Mouse (Mus musculus): ENCODE measurements around the gene Taf6l. TPM values are rescaled to one million over a fixed set of nuclear protein-coding genes. Genes with fewer than 3 reads are reported as not detected.

Taf6l gene
- polyA plus RNA-seq, 1 experiment from 2014 or later: 18.9 TPM

DNA sequence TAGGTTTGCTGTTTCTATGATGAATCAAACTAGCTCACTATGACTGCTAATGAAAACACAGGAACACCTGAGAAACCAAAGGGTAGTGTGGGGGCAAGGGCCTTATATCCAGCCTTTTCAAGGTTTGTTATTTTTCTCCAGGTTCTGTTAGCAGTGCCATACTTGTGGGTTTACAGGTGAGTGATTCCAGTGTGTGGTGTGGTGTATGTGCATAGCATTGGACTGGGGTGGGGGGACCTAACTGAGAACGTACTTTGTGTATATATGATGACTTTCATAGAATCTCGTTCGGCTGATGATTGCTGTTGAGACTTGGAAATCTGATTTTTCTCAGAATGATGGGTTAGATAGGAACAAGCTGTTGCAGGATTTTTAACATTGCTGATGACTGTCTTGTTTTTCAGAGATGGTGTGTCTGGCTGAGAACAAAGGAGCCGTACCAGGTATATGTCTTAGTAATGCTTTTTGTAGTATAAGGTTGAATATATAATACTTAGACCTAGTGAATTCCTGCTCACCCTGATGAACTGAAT, 61.1 kb downstream of the Taf6l start:
- H3K9me3 ChIP-seq (ENCODE audit: control insufficient read depth, low read length): no peaks in the 10 kb centered on the region
- H3K27ac ChIP-seq (ENCODE audit: low read depth): peak overlapping the region; percentile 33; the same call in 1 of the 2 replicates
- H3K4me1 ChIP-seq (replicated peaks; ENCODE audit: control insufficient read depth, insufficient read depth, low read length): peaks cover 29% of the 10 kb centered on the region
- H3K9ac ChIP-seq (ENCODE audit: low read length): peak overlapping the region; percentile 99
- peak overlapping the region; percentile 76 for H3K4me2 ChIP-seq (ENCODE audit: low read length)
- no peak for ATAC-seq (replicated peaks; ENCODE audit: low FRiP score, low TSS enrichment, low read depth)
- H3K27me3 ChIP-seq (replicated peaks; ENCODE audit: control insufficient read depth, insufficient read depth, low read length): no peaks in the 10 kb centered on the region
- peaks cover 29% of the 10 kb centered on the region for H3K36me3 ChIP-seq (ENCODE audit: control insufficient read depth, insufficient read depth, low read length)
- WGBS: 43% methylated on average over 4 of the region's 4 CpGs
- DNase-seq (ENCODE audit: low spot score): no peak
- peak overlapping the region; percentile 88 for H3K4me3 ChIP-seq (ENCODE audit: low read depth, low read length)

Small RNA genes within 50 kb of the gene (microRNA-seq; reads per million reads assigned to microRNA genes)
- not detected for gene Mir6992

Other genes starting within 250 kb of the Taf6l start
- gene Slc22a8, start 195.2 kb downstream of the Taf6l start, polyA plus RNA-seq (2014; fragmentation: Nextera tagmentation; extraction: Ambion mirVana): 0.05 TPM in 2 replicates
- not detected in 2 replicates for gene Slc22a6, start 168.4 kb downstream of the Taf6l start, polyA plus RNA-seq (2014; fragmentation: Nextera tagmentation; extraction: Ambion mirVana)
- gene Chrm1, start 122.6 kb downstream of the Taf6l start, polyA plus RNA-seq (2014; fragmentation: Nextera tagmentation; extraction: Ambion mirVana): 0.26 and 0.44 TPM in 2 replicates
- gene Slc3a2, start 63.0 kb downstream of the Taf6l start, polyA plus RNA-seq (2014; fragmentation: Nextera tagmentation; extraction: Ambion mirVana): 121 and 126 TPM in 2 replicates
- gene Wdr74, start 50.6 kb downstream of the Taf6l start, polyA plus RNA-seq (2014; fragmentation: Nextera tagmentation; extraction: Ambion mirVana): 96.3 and 97.8 TPM in 2 replicates
- gene 1700092M07Rik, start 45.7 kb downstream of the Taf6l start, polyA plus RNA-seq (2014; fragmentation: Nextera tagmentation; extraction: Ambion mirVana): 0.90 and 1.3 TPM in 2 replicates
- gene Stx5a, start 45.0 kb downstream of the Taf6l start, polyA plus RNA-seq (2014; fragmentation: Nextera tagmentation; extraction: Ambion mirVana): 114 and 132 TPM in 2 replicates
- gene Nxf1, start 29.3 kb downstream of the Taf6l start, polyA plus RNA-seq (2014; fragmentation: Nextera tagmentation; extraction: Ambion mirVana): 168 and 172 TPM in 2 replicates
- 170 and 196 TPM in 2 replicates for gene Tmem223, start 15.4 kb downstream of the Taf6l start, polyA plus RNA-seq (2014; fragmentation: Nextera tagmentation; extraction: Ambion mirVana)
- 92.6 and 96.6 TPM in 2 replicates for gene Tmem179b, start 11.9 kb downstream of the Taf6l start, polyA plus RNA-seq (2014; fragmentation: Nextera tagmentation; extraction: Ambion mirVana)
- gene Polr2g, start 12.2 kb upstream of the Taf6l start, polyA plus RNA-seq (2014; fragmentation: Nextera tagmentation; extraction: Ambion mirVana): 148 and 151 TPM in 2 replicates
- 4.2 and 4.3 TPM in 2 replicates for gene Zbtb3, start 16.1 kb upstream of the Taf6l start, polyA plus RNA-seq (2014; fragmentation: Nextera tagmentation; extraction: Ambion mirVana)
- 38.5 and 48.4 TPM in 2 replicates for gene Ttc9c, start 32.9 kb upstream of the Taf6l start, polyA plus RNA-seq (2014; fragmentation: Nextera tagmentation; extraction: Ambion mirVana)
- gene Hnrnpul2, start 33.6 kb upstream of the Taf6l start, polyA plus RNA-seq (2014; fragmentation: Nextera tagmentation; extraction: Ambion mirVana): 6.5 and 7.7 TPM in 2 replicates
- gene AC129217.1, start 43.4 kb upstream of the Taf6l start, polyA plus RNA-seq (2014; fragmentation: Nextera tagmentation; extraction: Ambion mirVana): not detected in 2 replicates
- 39.6 and 40.9 TPM in 2 replicates for gene Bscl2, start 51.0 kb upstream of the Taf6l start, polyA plus RNA-seq (2014; fragmentation: Nextera tagmentation; extraction: Ambion mirVana)
- 23.7 and 25.2 TPM in 2 replicates for gene Gng3, start 52.8 kb upstream of the Taf6l start, polyA plus RNA-seq (2014; fragmentation: Nextera tagmentation; extraction: Ambion mirVana)
- gene Lrrn4cl, start 64.4 kb upstream of the Taf6l start, polyA plus RNA-seq (2014; fragmentation: Nextera tagmentation; extraction: Ambion mirVana): 1.4 TPM in 2 replicates
- 162 and 166 TPM in 2 replicates for gene Ubxn1, start 85.1 kb upstream of the Taf6l start, polyA plus RNA-seq (2014; fragmentation: Nextera tagmentation; extraction: Ambion mirVana)
- 57.1 and 63.9 TPM in 2 replicates for gene Uqcc3, start 94.5 kb upstream of the Taf6l start, polyA plus RNA-seq (2014; fragmentation: Nextera tagmentation; extraction: Ambion mirVana)
- gene Lbhd1, start 97.3 kb upstream of the Taf6l start, polyA plus RNA-seq (2014; fragmentation: Nextera tagmentation; extraction: Ambion mirVana): 78.6 and 79.2 TPM in 2 replicates
- not detected in 2 replicates for gene Gm49403, start 97.5 kb upstream of the Taf6l start, polyA plus RNA-seq (2014; fragmentation: Nextera tagmentation; extraction: Ambion mirVana)
- 92.8 and 95.9 TPM in 2 replicates for gene 1810009A15Rik, start 102.4 kb upstream of the Taf6l start, polyA plus RNA-seq (2014; fragmentation: Nextera tagmentation; extraction: Ambion mirVana)
- gene Gm49416, start 102.5 kb upstream of the Taf6l start, polyA plus RNA-seq (2014; fragmentation: Nextera tagmentation; extraction: Ambion mirVana): not detected in 2 replicates
- 37.5 and 44.5 TPM in 2 replicates for gene Ints5, start 106.6 kb upstream of the Taf6l start, polyA plus RNA-seq (2014; fragmentation: Nextera tagmentation; extraction: Ambion mirVana)
- 89.8 and 96.4 TPM in 2 replicates for gene Ganab, start 111.7 kb upstream of the Taf6l start, polyA plus RNA-seq (2014; fragmentation: Nextera tagmentation; extraction: Ambion mirVana)
- gene B3gat3, start 134.0 kb upstream of the Taf6l start, polyA plus RNA-seq (2014; fragmentation: Nextera tagmentation; extraction: Ambion mirVana): 35.7 and 36.9 TPM in 2 replicates
- gene Rom1, start 142.9 kb upstream of the Taf6l start, polyA plus RNA-seq (2014; fragmentation: Nextera tagmentation; extraction: Ambion mirVana): 1.1 and 1.8 TPM in 2 replicates
- gene Eml3, start 143.1 kb upstream of the Taf6l start, polyA plus RNA-seq (2014; fragmentation: Nextera tagmentation; extraction: Ambion mirVana): 16.8 and 18.4 TPM in 2 replicates
- 40.3 and 40.7 TPM in 2 replicates for gene Mta2, start 155.5 kb upstream of the Taf6l start, polyA plus RNA-seq (2014; fragmentation: Nextera tagmentation; extraction: Ambion mirVana)
- gene Tut1, start 167.4 kb upstream of the Taf6l start, polyA plus RNA-seq (2014; fragmentation: Nextera tagmentation; extraction: Ambion mirVana): 33.3 and 33.5 TPM in 2 replicates
- gene Eef1g, start 180.6 kb upstream of the Taf6l start, polyA plus RNA-seq (2014; fragmentation: Nextera tagmentation; extraction: Ambion mirVana): 501 and 531 TPM in 2 replicates
- 21.6 and 22.2 TPM in 2 replicates for gene Ahnak, start 202.9 kb upstream of the Taf6l start, polyA plus RNA-seq (2014; fragmentation: Nextera tagmentation; extraction: Ambion mirVana)